Mouse (Mus musculus): ENCODE results near the gene Fbp2. TPM values are rescaled to one million over a fixed set of nuclear protein-coding genes. Genes with fewer than 3 reads are reported as not detected.

Gene Fbp2
- not detected in 2 replicates for polyA plus RNA-seq (2012)

GRCm38 (mm10) chr13:62857941-62858915 is at the start of gene Fbp2:
TSS of gene Fbp2 (minus strand) at chr13:62858422.

GRCm38 (mm10) chr13:62887712-62888441 is 29.7 kb upstream of the Fbp2 start, which contains the start of gene Fbp1:
TSS of gene Fbp1 (minus strand) at chr13:62888282.

Other genes with a start within 250 kb of the Fbp2 start
- 0.14 and 0.36 TPM in 2 replicates for gene 6720489N17Rik, start 234.2 kb downstream of the Fbp2 start, polyA plus RNA-seq (2012)
- gene Platr25, start 97.7 kb downstream of the Fbp2 start, polyA plus RNA-seq (2012) = 0.35 and 0.50 TPM in 2 replicates
- 0.11 and 0.29 TPM in 2 replicates for gene Gm5141, start 72.6 kb downstream of the Fbp2 start, polyA plus RNA-seq (2012)
- gene Fbp1, start 29.9 kb upstream of the Fbp2 start, polyA plus RNA-seq (2012) = 2.7 and 3.9 TPM in 2 replicates
- 76.2 and 81.2 TPM in 2 replicates for gene 2010111I01Rik, start 106.5 kb upstream of the Fbp2 start, polyA plus RNA-seq (2012)

Data from megakaryocyte-erythroid progenitor cell, adult 5 weeks (primary cell).